Mouse (Mus musculus): ENCODE data around the gene Osr1.
A peak's percentile ranks its signal among the peaks of the same experiment; 100 is the strongest.

The Osr1 gene

GRCm38 (mm10) chr12:9569971-9570370 is at the start of gene Osr1:
TSS of gene Osr1 (plus strand) at chr12:9570116.
- peak; percentile 66 to 73 for DNase-seq (ENCODE audit: low spot score in 2 of 2)

GRCm38 (mm10) chr12:9550328-9550727 is 19.6 kb upstream of the Osr1 start:
- no peak for DNase-seq (ENCODE audit: low spot score in 2 of 2)

GRCm38 (mm10) chr12:9564956-9565355 is 5.0 kb upstream of the Osr1 start:
- no peak for DNase-seq (ENCODE audit: low spot score in 2 of 2)

GRCm38 (mm10) chr12:9570496-9570995 is 630 bp downstream of the Osr1 start:
- no peak for DNase-seq (ENCODE audit: low spot score in 2 of 2)

GRCm38 (mm10) chr12:9571276-9571940 is 1.5 kb downstream of the Osr1 start:
- DNase-seq (ENCODE audit: low spot score in 2 of 2), result no peak

GRCm38 (mm10) chr12:9572022-9572421 is 2.1 kb downstream of the Osr1 start:
- DNase-seq (ENCODE audit: low spot score in 2 of 2), result no peak

- DNase-seq (ENCODE audit: low spot score in 2 of 2), result no peak
These were observed 3.8 kb downstream of the Osr1 start for GRCm38 (mm10) chr12:9573682-9574081.

GRCm38 (mm10) chr12:9574244-9574871 is 4.4 kb downstream of the Osr1 start:
- DNase-seq (ENCODE audit: low spot score in 2 of 2), result peak in 1 of 2 experiments; percentile 69

- DNase-seq (ENCODE audit: low spot score in 2 of 2), result no peak
These were observed 5.5 kb downstream of the Osr1 start for GRCm38 (mm10) chr12:9575158-9576042.

- DNase-seq (ENCODE audit: low spot score in 2 of 2), result no peak
These were observed 6.2 kb downstream of the Osr1 start for GRCm38 (mm10) chr12:9576043-9576538.

- no peak for DNase-seq (ENCODE audit: low spot score in 2 of 2)
These were observed 7.7 kb downstream of the Osr1 start for GRCm38 (mm10) chr12:9577610-9578009.

GRCm38 (mm10) chr12:9578591-9578990 is 8.7 kb downstream of the Osr1 start:
- no peak for DNase-seq (ENCODE audit: low spot score in 2 of 2)

- DNase-seq (ENCODE audit: low spot score in 2 of 2), result no peak
These were observed 9.6 kb downstream of the Osr1 start for GRCm38 (mm10) chr12:9579301-9580030.

GRCm38 (mm10) chr12:9580041-9580905 is 10.4 kb downstream of the Osr1 start:
- peak in 1 of 2 experiments; percentile 56 for DNase-seq (ENCODE audit: low spot score in 2 of 2)

GRCm38 (mm10) chr12:9581011-9581410 is 11.1 kb downstream of the Osr1 start:
- DNase-seq (ENCODE audit: low spot score in 2 of 2), result no peak

- no peak for DNase-seq (ENCODE audit: low spot score in 2 of 2)
These were observed 11.6 kb downstream of the Osr1 start for GRCm38 (mm10) chr12:9581506-9581905.

GRCm38 (mm10) chr12:9582248-9582995 is 12.5 kb downstream of the Osr1 start:
- DNase-seq (ENCODE audit: low spot score in 2 of 2), result no peak

GRCm38 (mm10) chr12:9583380-9583779 is 13.5 kb downstream of the Osr1 start:
- no peak for DNase-seq (ENCODE audit: low spot score in 2 of 2)

- DNase-seq (ENCODE audit: low spot score in 2 of 2), result peak; percentile 78 to 84
These were observed 14.6 kb downstream of the Osr1 start for GRCm38 (mm10) chr12:9584366-9585084.
